Mouse (Mus musculus): ENCODE measurements around the gene Fscn2. TPM values are rescaled to one million over a fixed set of nuclear protein-coding genes. Genes with fewer than 3 reads are reported as not detected.
"Not testable (repeated sequence)": the region's sequence is repeated elsewhere in the genome, so short reads cannot be mapped to it uniquely, and the experiment has no call there.

Fscn2 gene
- polyA plus RNA-seq, 1 experiment from 2014 or later: not detected

GRCm38 (mm10) chr11:120349371-120349985, 11.9 kb upstream of the Fscn2 start:
- WGBS (ENCODE audit: insufficient replicate concordance): 3% methylated on average over 16 of the region's 16 CpGs
- H3K9me3 ChIP-seq (replicated peaks; ENCODE audit: control insufficient read depth, low read length): no peaks in the 10 kb centered on the region
- peaks cover 18% of the 10 kb centered on the region for H3K27me3 ChIP-seq (ENCODE audit: control insufficient read depth, insufficient read depth, low read depth, low read length)
- H3K4me1 ChIP-seq (ENCODE audit: control insufficient read depth, low read depth, low read length): peaks cover 56% of the 10 kb centered on the region
- peaks cover 5% of the 10 kb centered on the region for H3K36me3 ChIP-seq (ENCODE audit: control insufficient read depth, insufficient read depth)
- peak overlapping the region; percentile 96 for H3K9ac ChIP-seq (ENCODE audit: low read depth, low read length)
- peak overlapping the region; percentile 83 for H3K4me3 ChIP-seq (ENCODE audit: low read depth, low read length)
- no peak for ATAC-seq (ENCODE audit: low read depth)
- H3K27ac ChIP-seq (ENCODE audit: low read length): peak overlapping the region; percentile 88
- H3K4me2 ChIP-seq (ENCODE audit: low read depth, low read length): peak overlapping the region; percentile 100

GRCm38 (mm10) chr11:120349986-120350702, 11.2 kb upstream of the Fscn2 start:
- peaks cover 18% of the 10 kb centered on the region for H3K27me3 ChIP-seq (ENCODE audit: control insufficient read depth, insufficient read depth, low read depth, low read length)
- H3K9me3 ChIP-seq (replicated peaks; ENCODE audit: control insufficient read depth, low read length): no peaks in the 10 kb centered on the region
- peak overlapping the region; percentile 88 for H3K27ac ChIP-seq (ENCODE audit: low read length)
- H3K36me3 ChIP-seq (ENCODE audit: control insufficient read depth, insufficient read depth): peaks cover 5% of the 10 kb centered on the region
- peaks cover 62% of the 10 kb centered on the region for H3K4me1 ChIP-seq (ENCODE audit: control insufficient read depth, low read depth, low read length)
- peak overlapping the region; percentile 96 for H3K9ac ChIP-seq (ENCODE audit: low read depth, low read length)
- peak; percentile 26 for ATAC-seq (ENCODE audit: low read depth)
- peak overlapping the region; percentile 83 for H3K4me3 ChIP-seq (ENCODE audit: low read depth, low read length)
- WGBS (ENCODE audit: insufficient replicate concordance): under 1% methylated on average over 68 of the region's 68 CpGs
- H3K4me2 ChIP-seq (ENCODE audit: low read depth, low read length): peak overlapping the region; percentile 100

GRCm38 (mm10) chr11:120350711-120351110, 10.6 kb upstream of the Fscn2 start:
- H3K27me3 ChIP-seq (ENCODE audit: control insufficient read depth, insufficient read depth, low read depth, low read length): peaks cover 18% of the 10 kb centered on the region
- H3K4me3 ChIP-seq (ENCODE audit: low read depth, low read length): peak overlapping the region; percentile 83
- peak overlapping the region; percentile 88 for H3K27ac ChIP-seq (ENCODE audit: low read length)
- 41% methylated on average over 11 of the region's 11 CpGs for WGBS (ENCODE audit: insufficient replicate concordance)
- ATAC-seq (ENCODE audit: low read depth): no peak
- no peak overlapping the region; the same call in 1 of the 2 replicates for H3K9ac ChIP-seq (ENCODE audit: low read depth, low read length)
- H3K9me3 ChIP-seq (replicated peaks; ENCODE audit: control insufficient read depth, low read length): no peaks in the 10 kb centered on the region
- H3K4me2 ChIP-seq (ENCODE audit: low read depth, low read length): peak overlapping the region; percentile 100
- peaks cover 68% of the 10 kb centered on the region for H3K4me1 ChIP-seq (ENCODE audit: control insufficient read depth, low read depth, low read length)
- H3K36me3 ChIP-seq (ENCODE audit: control insufficient read depth, insufficient read depth): peaks cover 3% of the 10 kb centered on the region

GRCm38 (mm10) chr11:120351250-120352092, 9.9 kb upstream of the Fscn2 start:
- H3K4me2 ChIP-seq (ENCODE audit: low read depth, low read length): no peak overlapping the region
- H3K4me1 ChIP-seq (ENCODE audit: control insufficient read depth, low read depth, low read length): peaks cover 74% of the 10 kb centered on the region
- peaks cover 18% of the 10 kb centered on the region for H3K27me3 ChIP-seq (ENCODE audit: control insufficient read depth, insufficient read depth, low read depth, low read length)
- ATAC-seq (ENCODE audit: low read depth): no peak
- H3K9me3 ChIP-seq (replicated peaks; ENCODE audit: control insufficient read depth, low read length): no peaks in the 10 kb centered on the region
- H3K27ac ChIP-seq (ENCODE audit: low read length): peak overlapping the region; percentile 88
- no peak overlapping the region for H3K9ac ChIP-seq (ENCODE audit: low read depth, low read length)
- peaks cover 2% of the 10 kb centered on the region for H3K36me3 ChIP-seq (ENCODE audit: control insufficient read depth, insufficient read depth)
- WGBS (ENCODE audit: insufficient replicate concordance): 80% methylated on average over 10 of the region's 10 CpGs
- H3K4me3 ChIP-seq (ENCODE audit: low read depth, low read length): no peak overlapping the region

- peaks cover 18% of the 10 kb centered on the region for H3K27me3 ChIP-seq (ENCODE audit: control insufficient read depth, insufficient read depth, low read depth, low read length)
- H3K4me3 ChIP-seq (ENCODE audit: low read depth, low read length); H3K36me3 ChIP-seq (ENCODE audit: control insufficient read depth, insufficient read depth); H3K9ac ChIP-seq (ENCODE audit: low read depth, low read length); ATAC-seq (ENCODE audit: low read depth); H3K4me2 ChIP-seq (ENCODE audit: low read depth, low read length); H3K27ac ChIP-seq (ENCODE audit: low read length); H3K9me3 ChIP-seq (replicated peaks; ENCODE audit: control insufficient read depth, low read length): not testable (repeated sequence)
- H3K4me1 ChIP-seq (ENCODE audit: control insufficient read depth, low read depth, low read length): peaks cover 74% of the 10 kb centered on the region
- WGBS (ENCODE audit: insufficient replicate concordance): 78% methylated on average over 5 of the region's 5 CpGs
Measured at GRCm38 (mm10) chr11:120352093-120352350, 9.3 kb upstream of the Fscn2 start.

- H3K4me3 ChIP-seq (ENCODE audit: low read depth, low read length): no peak overlapping the region
- H3K4me1 ChIP-seq (ENCODE audit: control insufficient read depth, low read depth, low read length): peaks cover 76% of the 10 kb centered on the region
- ATAC-seq (ENCODE audit: low read depth): no peak
- no peak overlapping the region for H3K4me2 ChIP-seq (ENCODE audit: low read depth, low read length)
- H3K9me3 ChIP-seq (replicated peaks; ENCODE audit: control insufficient read depth, low read length): no peaks in the 10 kb centered on the region
- WGBS (ENCODE audit: insufficient replicate concordance): 58% methylated on average over 13 of the region's 13 CpGs
- H3K27ac ChIP-seq (ENCODE audit: low read length): peak overlapping the region; percentile 38; the same call in 1 of the 2 replicates
- H3K27me3 ChIP-seq (ENCODE audit: control insufficient read depth, insufficient read depth, low read depth, low read length): peaks cover 18% of the 10 kb centered on the region
- H3K36me3 ChIP-seq (ENCODE audit: control insufficient read depth, insufficient read depth): no peaks in the 10 kb centered on the region
- no peak overlapping the region for H3K9ac ChIP-seq (ENCODE audit: low read depth, low read length)
Measured at GRCm38 (mm10) chr11:120352571-120353290, 8.6 kb upstream of the Fscn2 start.

- H3K4me1 ChIP-seq (ENCODE audit: control insufficient read depth, low read depth, low read length): peaks cover 80% of the 10 kb centered on the region
- peak; percentile 89 for ATAC-seq (ENCODE audit: low read depth)
Measured at GRCm38 (mm10) chr11:120353500-120354303, 7.6 kb upstream of the Fscn2 start.

More at GRCm38 (mm10) chr11:120353500-120354303, 7.6 kb upstream of the Fscn2 start:
- peak overlapping the region; percentile 95 for H3K27ac ChIP-seq (ENCODE audit: low read length)
- peak overlapping the region; percentile 80 for H3K4me2 ChIP-seq (ENCODE audit: low read depth, low read length)
- no peaks in the 10 kb centered on the region for H3K36me3 ChIP-seq (ENCODE audit: control insufficient read depth, insufficient read depth)
- peaks cover 18% of the 10 kb centered on the region for H3K27me3 ChIP-seq (ENCODE audit: control insufficient read depth, insufficient read depth, low read depth, low read length)
- 6% methylated on average over 26 of the region's 26 CpGs for WGBS (ENCODE audit: insufficient replicate concordance)
- no peaks in the 10 kb centered on the region for H3K9me3 ChIP-seq (replicated peaks; ENCODE audit: control insufficient read depth, low read length)
- H3K9ac ChIP-seq (ENCODE audit: low read depth, low read length): peak overlapping the region; percentile 75
- peak overlapping the region; percentile 50 for H3K4me3 ChIP-seq (ENCODE audit: low read depth, low read length)

Measured in liver, embryonic 16.5 days (tissue).